8 mouse cellular contexts compared by ENCODE assay signal in the genomic region with DNA sequence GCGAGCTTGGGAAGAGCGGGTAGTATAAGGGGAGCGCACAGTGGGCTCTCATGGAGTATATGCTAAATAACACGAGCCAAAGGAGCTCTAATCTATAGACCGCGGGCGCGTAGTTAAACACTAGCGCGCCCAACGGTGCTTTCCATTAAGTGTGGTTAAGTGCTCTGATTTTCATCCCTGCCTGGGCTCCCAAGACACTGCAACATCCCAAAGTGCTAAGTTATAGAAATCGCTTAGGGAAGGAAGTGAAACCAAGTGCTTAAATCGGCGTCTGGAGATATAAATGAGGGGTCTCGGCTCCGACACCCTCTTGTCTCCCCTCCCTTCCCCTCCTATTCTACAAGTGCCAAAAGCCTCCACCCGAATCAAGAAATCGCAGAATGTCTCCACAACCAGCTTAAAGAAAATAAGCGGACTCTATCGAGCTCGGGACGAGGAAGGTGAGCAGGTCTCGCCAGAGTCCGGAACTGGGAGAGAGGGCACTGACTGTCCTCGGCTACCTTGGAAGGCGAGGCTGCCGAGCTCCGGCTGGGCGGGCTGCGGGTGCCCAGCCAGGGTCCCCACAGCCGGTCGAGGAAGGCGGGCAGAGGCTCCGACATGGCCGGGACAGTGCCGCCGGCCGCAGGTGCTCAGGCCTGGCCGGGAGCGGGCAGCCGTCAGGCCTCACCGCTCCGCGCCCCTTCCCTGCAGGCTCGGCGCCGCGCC. TPM values are rescaled to one million over a fixed set of nuclear protein-coding genes. Genes with fewer than 3 reads are reported as not detected.
DNase-seq lines count a peak whose midpoint lies in the region; ATAC-seq and TF ChIP-seq lines count a peak whose summit lies in the region.

No protein-coding gene starts in this region.

- no peaks in the 10 kb centered on the region for H3K4me1 ChIP-seq in kidney, postnatal 0 days (replicated peaks; ENCODE audit: insufficient read depth, low read length)
- peaks cover 39% of the 10 kb centered on the region for H3K4me1 ChIP-seq in E14TG2a.4 (replicated peaks; ENCODE audit: low read depth, low read length)
- peaks cover 21% of the 10 kb centered on the region for H3K4me1 ChIP-seq in hindbrain, embryonic 10.5 days (replicated peaks)
- H3K4me1 ChIP-seq in liver, embryonic 16.5 days (ENCODE audit: control insufficient read depth, low read depth, low read length), result peaks cover 22% of the 10 kb centered on the region

- peak overlapping the region; percentile 94 for H3K4me3 ChIP-seq in kidney, postnatal 0 days (replicated peaks; ENCODE audit: low read depth, low read length)
- peak overlapping the region; percentile 97 for H3K4me3 ChIP-seq in E14TG2a.4 (replicated peaks; ENCODE audit: low read length)
- peak overlapping the region; percentile 83 for H3K4me3 ChIP-seq in hindbrain, embryonic 10.5 days
- H3K4me3 ChIP-seq in liver, embryonic 16.5 days (ENCODE audit: low read depth, low read length), result peak overlapping the region; percentile 76

- H3K9me3 ChIP-seq in kidney, postnatal 0 days (replicated peaks; ENCODE audit: low read length), result no peaks in the 10 kb centered on the region
- H3K9me3 ChIP-seq in E14TG2a.4 (ENCODE audit: low read length), result no peaks in the 10 kb centered on the region
- no peaks in the 10 kb centered on the region for H3K9me3 ChIP-seq in hindbrain, embryonic 10.5 days
- H3K9me3 ChIP-seq in liver, embryonic 16.5 days (replicated peaks; ENCODE audit: control insufficient read depth, low read length), result no peaks in the 10 kb centered on the region

- peak overlapping the region; percentile 86 for H3K4me2 ChIP-seq in kidney, postnatal 0 days (ENCODE audit: low read length)
- peak overlapping the region; percentile 80 for H3K4me2 ChIP-seq in liver, embryonic 16.5 days (ENCODE audit: low read depth, low read length)

- TF ChIP-seq CTCF in kidney, postnatal 0 days (IDR thresholded peaks at IDR 0.05; ENCODE audit: low read depth), result no peak
- TF ChIP-seq CTCF in E14TG2a.4 (conservative IDR thresholded peaks at IDR 0.05; ENCODE audit: low read length), result no peak

- peak; percentile 64 for DNase-seq in kidney, postnatal 0 days (ENCODE audit: low spot score)
- no peak for DNase-seq in kidney, adult 9 months
- DNase-seq in c-Kit-positive CD71-positive TER-119-positive erythroid progenitor cells, embryonic 14.5 days (ENCODE audit: low spot score), result peak; percentile 62
- peak; percentile 46 for DNase-seq in hindbrain, embryonic 10.5 days (ENCODE audit: low spot score)
- peak; percentile 14 for DNase-seq in retina, postnatal 7 days (ENCODE audit: low read depth, low spot score)
- DNase-seq in cerebellum, adult 8-10 months, result no peak

- WGBS in kidney, postnatal 0 days, result under 1% methylated on average over 41 of the region's 48 CpGs
- under 1% methylated on average over 48 of the region's 48 CpGs for WGBS in hindbrain, embryonic 10.5 days
- under 1% methylated on average over 41 of the region's 48 CpGs for WGBS in liver, embryonic 16.5 days (ENCODE audit: insufficient replicate concordance)

- H3K27me3 ChIP-seq in kidney, postnatal 0 days (ENCODE audit: insufficient read depth, low read length), result no peaks in the 10 kb centered on the region
- H3K27me3 ChIP-seq in E14TG2a.4 (ENCODE audit: insufficient read depth, low read length), result peaks cover 2% of the 10 kb centered on the region; the same call in 1 of the 2 replicates
- no peaks in the 10 kb centered on the region for H3K27me3 ChIP-seq in hindbrain, embryonic 10.5 days (ENCODE audit: insufficient read depth, poor library complexity, severe bottlenecking)
- no peaks in the 10 kb centered on the region for H3K27me3 ChIP-seq in liver, embryonic 16.5 days (ENCODE audit: control insufficient read depth, insufficient read depth, low read depth, low read length)

- peak overlapping the region; percentile 90 for H3K9ac ChIP-seq in kidney, postnatal 0 days (ENCODE audit: low read depth, low read length)
- H3K9ac ChIP-seq in liver, embryonic 16.5 days (ENCODE audit: low read depth, low read length), result peak overlapping the region; percentile 95

- peak; percentile 85 for ATAC-seq in kidney, postnatal 0 days (replicated peaks; ENCODE audit: low FRiP score, low read depth)
- peak; percentile 55 for ATAC-seq in liver, embryonic 16.5 days (ENCODE audit: low read depth)

- H3K36me3 ChIP-seq in kidney, postnatal 0 days (ENCODE audit: insufficient read depth, low read length), result no peaks in the 10 kb centered on the region
- no peaks in the 10 kb centered on the region for H3K36me3 ChIP-seq in E14TG2a.4 (ENCODE audit: insufficient read depth, low read length)
- no peaks in the 10 kb centered on the region for H3K36me3 ChIP-seq in hindbrain, embryonic 10.5 days
- H3K36me3 ChIP-seq in liver, embryonic 16.5 days (ENCODE audit: control insufficient read depth, insufficient read depth), result no peaks in the 10 kb centered on the region

- H3K27ac ChIP-seq in kidney, postnatal 0 days, result peak overlapping the region; percentile 93
- peak overlapping the region; percentile 93 for H3K27ac ChIP-seq in hindbrain, embryonic 10.5 days
- peak overlapping the region; percentile 89 for H3K27ac ChIP-seq in liver, embryonic 16.5 days (ENCODE audit: low read length)

RNA-seq across cellular contexts. Expression of a gene that starts 0.6 kb away (rescaled TPM):
- polyA plus RNA-seq in kidney, postnatal 0 days (2015; fragmentation: Nextera tagmentation; extraction: Ambion mirVana), result 79.1 and 84.6 TPM in 2 replicates
- 78.4 and 90.2 TPM in 2 replicates for polyA plus RNA-seq in hindbrain, embryonic 10.5 days (2016; fragmentation: Nextera tagmentation; extraction: Ambion mirVana)
- polyA plus RNA-seq in liver, embryonic 16.5 days (2015; fragmentation: Nextera tagmentation; extraction: Ambion mirVana), result 38.0 and 44.0 TPM in 2 replicates

RNA-seq across cellular contexts. Expression of a gene that starts 36.5 kb away (rescaled TPM):
- 21.6 and 22.7 TPM in 2 replicates for polyA plus RNA-seq in kidney, postnatal 0 days (2015; fragmentation: Nextera tagmentation; extraction: Ambion mirVana)
- 27.9 and 28.8 TPM in 2 replicates for polyA plus RNA-seq in hindbrain, embryonic 10.5 days (2016; fragmentation: Nextera tagmentation; extraction: Ambion mirVana)
- 11.4 and 11.6 TPM in 2 replicates for polyA plus RNA-seq in liver, embryonic 16.5 days (2015; fragmentation: Nextera tagmentation; extraction: Ambion mirVana)

RNA-seq across cellular contexts. Expression of a gene that starts 36.7 kb away (rescaled TPM):
- 0.45 and 0.53 TPM in 2 replicates for polyA plus RNA-seq in kidney, postnatal 0 days (2015; fragmentation: Nextera tagmentation; extraction: Ambion mirVana)
- 0.94 and 0.98 TPM in 2 replicates for polyA plus RNA-seq in hindbrain, embryonic 10.5 days (2016; fragmentation: Nextera tagmentation; extraction: Ambion mirVana)
- 0.08 and 0.09 TPM in 2 replicates for polyA plus RNA-seq in liver, embryonic 16.5 days (2015; fragmentation: Nextera tagmentation; extraction: Ambion mirVana)

RNA-seq across cellular contexts. Expression of a gene that starts 41.2 kb away (rescaled TPM):
- 36.6 and 45.1 TPM in 2 replicates for polyA plus RNA-seq in kidney, postnatal 0 days (2015; fragmentation: Nextera tagmentation; extraction: Ambion mirVana)
- 3.6 and 3.7 TPM in 2 replicates for polyA plus RNA-seq in hindbrain, embryonic 10.5 days (2016; fragmentation: Nextera tagmentation; extraction: Ambion mirVana)
- polyA plus RNA-seq in liver, embryonic 16.5 days (2015; fragmentation: Nextera tagmentation; extraction: Ambion mirVana), result 62.1 and 65.8 TPM in 2 replicates

Comparison
In these comparisons a context has a peak if more than half of its experiments do, and no peak if none do; other contexts are left out.
1. DNase-seq: peak in kidney, postnatal 0 days (single experiment), c-Kit-positive CD71-positive TER-119-positive erythroid progenitor cells, embryonic 14.5 days (single experiment), hindbrain, embryonic 10.5 days (single experiment) and retina, postnatal 7 days (single experiment); none in kidney, adult 9 months (single experiment) and cerebellum, adult 8-10 months (single experiment).
2. Peak in every context shown above with its lines, with median percentiles within 50 percentile points of each other: H3K27ac ChIP-seq and H3K4me3 ChIP-seq.